Mouse (Mus musculus) ES-E14 (cell line): ENCODE measurements around the gene Znrf3.

Source experiments
- CHD2 ChIP-seq: IDR thresholded peaks from 2 replicates; pipeline ENCODE4 v1.6.1; 2014; ENCODE audit warnings: mild to moderate bottlenecking, low read depth, low read length, inconsistent platforms
- HCFC1 ChIP-seq: IDR thresholded peaks from 2 replicates; pipeline ENCODE4 v1.6.1; 2012; ENCODE audit warnings: low read length, inconsistent platforms, borderline replicate concordance; ENCODE audit not compliant: insufficient read depth
- MAFK ChIP-seq: IDR thresholded peaks from 2 replicates; pipeline ENCODE4 v1.6.1; 2014; ENCODE audit warnings: mild to moderate bottlenecking, low read depth, low read length, inconsistent platforms; ENCODE audit not compliant: insufficient read depth
- ZC3H11A ChIP-seq: IDR thresholded peaks from 2 replicates; pipeline ENCODE4 v1.6.1; 2012; ENCODE audit warnings: low read depth, mild to moderate bottlenecking, inconsistent platforms, low read length, borderline replicate concordance
- ZNF384 ChIP-seq: IDR thresholded peaks from 2 replicates; pipeline ENCODE4 v1.6.1; 2012; ENCODE audit warnings: low read depth, low read length, inconsistent platforms

GRCm38 (mm10) chr11:5493869-5494268, 49.2 kb upstream of the Znrf3 start:
- TF ChIP-seq HCFC1: no peak
- TF ChIP-seq ZC3H11A: no peak
- TF ChIP-seq ZNF384: no peak
- TF ChIP-seq CHD2: no peak
- no peak for TF ChIP-seq MAFK
